Mouse (Mus musculus): ENCODE data around the gene Muc2.

- TF ChIP-seq CTCF (IDR thresholded peaks at IDR 0.05; ENCODE audit: borderline replicate concordance, insufficient read depth, low read length) (no peak), POLR2A (IDR thresholded peaks at IDR 0.05; ENCODE audit: low read depth, low read length) (no peak)
Measured at GRCm38 (mm10) chr7:141803206-141803605, 113.1 kb downstream of the Muc2 start.
